Mouse (Mus musculus): Measurements from ENCODE around the gene Dnlz. TPM values are rescaled to one million over a fixed set of nuclear protein-coding genes. Genes with fewer than 3 reads are reported as not detected.

The Dnlz gene
- total and polyA plus RNA-seq, 3 experiments = 21.8 to 27.7 TPM; not detected in 1

DNA sequence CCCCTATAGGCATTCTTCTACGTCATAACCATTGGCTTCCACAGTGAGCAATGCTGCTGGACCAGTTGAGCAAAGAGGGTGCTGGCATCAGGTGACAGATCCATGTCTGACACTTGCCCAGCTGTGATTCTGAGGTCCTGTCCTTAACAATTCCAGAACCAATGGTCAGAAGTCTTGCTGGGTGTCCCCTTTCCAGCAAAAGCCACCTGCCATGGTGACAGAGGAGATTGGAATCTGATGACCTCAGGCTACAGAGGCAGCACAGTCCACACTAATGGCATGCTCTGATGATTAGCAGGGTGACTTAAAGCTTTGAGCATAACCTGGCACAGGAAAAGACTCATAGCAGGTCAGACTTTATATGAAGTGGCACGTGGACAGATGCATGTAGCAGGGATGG, 46.4 kb downstream of the Dnlz start:
- no peak for DNase-seq (ENCODE audit: low read depth, low spot score)
- Histone ChIP-seq H3K79me2 (ENCODE audit: control insufficient read depth, insufficient read depth, low read length, poor library complexity) (no peaks in the 10 kb centered on the region), H3K27ac (ENCODE audit: control insufficient read depth, low read depth, low read length) (no peak overlapping the region), H3K4me3 (ENCODE audit: control insufficient read depth in 1 of 2, insufficient read depth in 1 of 2, low read depth in 2 of 2, low read length in 2 of 2) (no peak overlapping the region), H3K9ac (ENCODE audit: control insufficient read depth, low read depth, low read length, poor library complexity, severe bottlenecking) (no peak overlapping the region), H3K4me1 (ENCODE audit: control insufficient read depth in 1 of 2, insufficient read depth in 2 of 2, low read length in 2 of 2) (no peaks in the 10 kb centered on the region), H3K36me3 (ENCODE audit: control insufficient read depth in 1 of 2, insufficient read depth in 2 of 2, low read length in 2 of 2) (no peaks in the 10 kb centered on the region), H3K27me3 (ENCODE audit: control insufficient read depth in 1 of 2, insufficient read depth in 2 of 2, low read length in 2 of 2) (no peaks in the 10 kb centered on the region; a peak in 4 of 4 replicates), H3K9me3 (replicated peaks; ENCODE audit: insufficient read depth, low read length) (no peaks in the 10 kb centered on the region)
- TF ChIP-seq SMC3 (IDR thresholded peaks at IDR 0.05; ENCODE audit: low read depth, low read length) = no peak

DNA sequence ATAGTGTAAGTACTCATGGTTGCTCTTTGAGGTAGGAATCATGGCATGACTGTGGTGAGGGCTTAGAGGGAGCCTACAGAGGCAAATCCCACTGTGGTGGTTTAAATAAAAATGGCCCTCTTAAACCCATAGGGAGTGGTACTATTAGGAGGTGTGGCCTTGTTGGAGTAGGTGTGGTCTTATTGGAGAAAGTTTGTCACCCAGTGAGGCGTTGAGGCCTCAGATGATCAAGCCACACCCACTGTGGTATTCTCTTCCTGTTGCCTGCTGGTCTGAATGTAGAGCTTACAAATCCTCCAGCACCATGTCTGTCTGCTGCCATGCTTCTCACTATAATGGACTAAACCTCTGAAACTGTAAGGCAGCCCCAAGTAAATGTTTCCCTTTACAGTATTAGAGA, 47.2 kb downstream of the Dnlz start:
- H3K79me2 ChIP-seq (ENCODE audit: control insufficient read depth, insufficient read depth, low read length, poor library complexity) = no peaks in the 10 kb centered on the region
- H3K4me1 ChIP-seq (ENCODE audit: control insufficient read depth in 1 of 2, insufficient read depth in 2 of 2, low read length in 2 of 2) = no peaks in the 10 kb centered on the region
- no peak for DNase-seq (ENCODE audit: low read depth, low spot score)
- H3K4me3 ChIP-seq (ENCODE audit: control insufficient read depth in 1 of 2, insufficient read depth in 1 of 2, low read depth in 2 of 2, low read length in 2 of 2) = no peak overlapping the region
- no peak overlapping the region for H3K9ac ChIP-seq (ENCODE audit: control insufficient read depth, low read depth, low read length, poor library complexity, severe bottlenecking)
- H3K27me3 ChIP-seq (ENCODE audit: control insufficient read depth in 1 of 2, insufficient read depth in 2 of 2, low read length in 2 of 2) = no peaks in the 10 kb centered on the region; a peak in 4 of 4 replicates
- no peaks in the 10 kb centered on the region for H3K9me3 ChIP-seq (replicated peaks; ENCODE audit: insufficient read depth, low read length)
- TF ChIP-seq TBP (IDR thresholded peaks at IDR 0.05; ENCODE audit: low read depth, low read length) (no peak), NELFE (IDR thresholded peaks at IDR 0.05; ENCODE audit: low read depth, low read length) (no peak), CHD1 (IDR thresholded peaks at IDR 0.05; ENCODE audit: low read depth, low read length) (no peak), MAX (IDR thresholded peaks at IDR 0.05; ENCODE audit: low read length) (no peak), ZKSCAN1 (IDR thresholded peaks at IDR 0.05; ENCODE audit: low read depth, low read length) (no peak)
- H3K36me3 ChIP-seq (ENCODE audit: control insufficient read depth in 1 of 2, insufficient read depth in 2 of 2, low read length in 2 of 2) = no peaks in the 10 kb centered on the region
- H3K27ac ChIP-seq (ENCODE audit: control insufficient read depth, low read depth, low read length) = no peak overlapping the region

DNA sequence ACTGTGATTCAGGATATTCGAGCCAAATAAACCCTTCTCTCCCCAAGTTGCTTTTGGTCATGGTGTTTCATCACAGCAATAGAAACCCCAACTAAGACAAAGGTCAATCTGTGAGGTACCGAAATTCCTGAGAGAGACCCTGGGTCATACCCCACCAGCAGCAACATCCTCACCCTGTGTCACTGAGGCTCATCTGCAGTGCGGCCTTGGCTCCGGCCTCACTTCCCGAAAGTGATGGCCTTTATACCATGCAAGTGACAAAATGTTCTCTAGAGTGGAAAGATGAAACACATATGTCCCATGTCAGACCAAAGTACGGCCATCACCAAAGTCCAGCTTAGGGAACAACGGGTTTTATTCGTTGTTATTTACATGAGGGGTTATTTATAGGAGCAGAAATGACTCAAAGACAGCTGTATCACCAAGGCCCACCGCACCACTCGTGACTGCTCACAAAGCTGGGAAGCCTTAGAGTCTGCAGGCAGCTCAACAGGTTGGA, 49.9 kb downstream of the Dnlz start:
- H3K27ac ChIP-seq (ENCODE audit: control insufficient read depth, low read depth, low read length) = no peak overlapping the region

More for the DNA sequence above, 49.9 kb downstream of the Dnlz start:
- Histone ChIP-seq H3K4me3 (ENCODE audit: control insufficient read depth in 1 of 2, insufficient read depth in 1 of 2, low read depth in 2 of 2, low read length in 2 of 2) (no peak overlapping the region), H3K36me3 (ENCODE audit: control insufficient read depth in 1 of 2, insufficient read depth in 2 of 2, low read length in 2 of 2) (no peaks in the 10 kb centered on the region), H3K9ac (ENCODE audit: control insufficient read depth, low read depth, low read length, poor library complexity, severe bottlenecking) (no peak overlapping the region), H3K9me3 (replicated peaks; ENCODE audit: insufficient read depth, low read length) (no peaks in the 10 kb centered on the region), H3K4me1 (ENCODE audit: control insufficient read depth in 1 of 2, insufficient read depth in 2 of 2, low read length in 2 of 2) (no peaks in the 10 kb centered on the region), H3K79me2 (ENCODE audit: control insufficient read depth, insufficient read depth, low read length, poor library complexity) (no peaks in the 10 kb centered on the region), H3K27me3 (ENCODE audit: control insufficient read depth in 1 of 2, insufficient read depth in 2 of 2, low read length in 2 of 2) (peaks cover 0 to 1% of the 10 kb centered on the region in 2 experiments)
- DNase-seq (ENCODE audit: low read depth, low spot score) = no peak
- TF ChIP-seq ZKSCAN1 (IDR thresholded peaks at IDR 0.05; ENCODE audit: low read depth, low read length) (no peak), MAZ (IDR thresholded peaks at IDR 0.05; ENCODE audit: low read depth, low read length) (no peak), MEF2A (IDR thresholded peaks at IDR 0.05; ENCODE audit: extremely low read depth, insufficient replicate concordance, low read depth, low read length, poor library complexity, severe bottlenecking) (no peak), TBP (IDR thresholded peaks at IDR 0.05; ENCODE audit: low read depth, low read length) (no peak), SIN3A (IDR thresholded peaks at IDR 0.05; ENCODE audit: low read length) (no peak), POLR2AphosphoS2 (IDR thresholded peaks at IDR 0.05; ENCODE audit: low read length) (no peak), ZC3H11A (IDR thresholded peaks at IDR 0.05; ENCODE audit: low read depth, low read length) (no peak), POLR2A (IDR thresholded peaks at IDR 0.05; ENCODE audit: control insufficient read depth in 1 of 2, insufficient read depth in 1 of 2, low read depth in 1 of 2, low read length in 2 of 2, poor library complexity in 1 of 2) (no peak), TCF12 (IDR thresholded peaks at IDR 0.05; ENCODE audit: low read depth, low read length) (no peak), CTCF (IDR thresholded peaks at IDR 0.05 in 2 of 3, conservative IDR thresholded peaks at IDR 0.05 in 1 of 3; ENCODE audit: control insufficient read depth in 1 of 3, insufficient read depth in 1 of 3, low read depth in 2 of 3, low read length in 3 of 3, poor library complexity in 1 of 3, severe bottlenecking in 1 of 3) (no peak), RAD21 (IDR thresholded peaks at IDR 0.05; ENCODE audit: low read depth, low read length) (no peak), GABPA (IDR thresholded peaks at IDR 0.05; ENCODE audit: low read depth, low read length) (no peak), ZNF384 (IDR thresholded peaks at IDR 0.05; ENCODE audit: low read depth, low read length) (no peak), RCOR1 (IDR thresholded peaks at IDR 0.05; ENCODE audit: low read depth, low read length) (no peak), EP300 (IDR thresholded peaks at IDR 0.05; ENCODE audit: low read depth in 1 of 2, low read length in 2 of 2) (no peak), TAL1 (IDR thresholded peaks at IDR 0.05; ENCODE audit: low read length) (no peak)
